Mouse (Mus musculus) G1E-ER4 (cell line): ENCODE results near the gene Ncor2. TPM values are rescaled to one million over a fixed set of nuclear protein-coding genes. Genes with fewer than 3 reads are reported as not detected.

Experiments
- GATA1 ChIP-seq: IDR thresholded peaks from one replicate; pipeline ENCODE4 v1.8.0; 2012; ENCODE audit warnings: low read length, inconsistent platforms
- polyA plus RNA-seq: library from polyadenylated mRNA; stranded (reverse); fragments of >175 nt; gene quantifications from 2 replicates; pipeline ENCODE4 v1.2.3, GENCODE M21; 2012

Gene Ncor2
- polyA plus RNA-seq, 1 experiment, result not detected

DNA sequence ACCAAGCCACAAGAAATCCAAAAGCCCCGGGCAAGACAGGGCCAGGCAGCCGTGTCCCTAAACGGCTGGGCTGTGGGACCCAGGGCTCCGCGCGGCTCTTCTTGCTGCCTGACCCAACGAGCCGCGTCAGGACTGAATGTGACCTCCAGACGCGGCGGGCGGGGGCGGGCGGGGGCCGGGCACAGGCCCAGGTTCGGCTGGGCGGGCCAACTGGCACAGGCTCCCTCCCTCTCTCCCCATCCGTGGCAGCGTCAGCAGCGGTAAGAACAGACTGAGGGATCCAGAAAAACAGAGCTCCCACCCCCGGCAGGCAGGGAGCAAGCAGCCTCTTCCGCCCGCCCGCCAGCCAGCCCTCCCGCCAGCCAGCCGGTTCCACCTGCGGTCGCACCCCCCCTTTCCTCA, 120.8 kb downstream of the Ncor2 start:
- TF ChIP-seq GATA1, result no peak

DNA sequence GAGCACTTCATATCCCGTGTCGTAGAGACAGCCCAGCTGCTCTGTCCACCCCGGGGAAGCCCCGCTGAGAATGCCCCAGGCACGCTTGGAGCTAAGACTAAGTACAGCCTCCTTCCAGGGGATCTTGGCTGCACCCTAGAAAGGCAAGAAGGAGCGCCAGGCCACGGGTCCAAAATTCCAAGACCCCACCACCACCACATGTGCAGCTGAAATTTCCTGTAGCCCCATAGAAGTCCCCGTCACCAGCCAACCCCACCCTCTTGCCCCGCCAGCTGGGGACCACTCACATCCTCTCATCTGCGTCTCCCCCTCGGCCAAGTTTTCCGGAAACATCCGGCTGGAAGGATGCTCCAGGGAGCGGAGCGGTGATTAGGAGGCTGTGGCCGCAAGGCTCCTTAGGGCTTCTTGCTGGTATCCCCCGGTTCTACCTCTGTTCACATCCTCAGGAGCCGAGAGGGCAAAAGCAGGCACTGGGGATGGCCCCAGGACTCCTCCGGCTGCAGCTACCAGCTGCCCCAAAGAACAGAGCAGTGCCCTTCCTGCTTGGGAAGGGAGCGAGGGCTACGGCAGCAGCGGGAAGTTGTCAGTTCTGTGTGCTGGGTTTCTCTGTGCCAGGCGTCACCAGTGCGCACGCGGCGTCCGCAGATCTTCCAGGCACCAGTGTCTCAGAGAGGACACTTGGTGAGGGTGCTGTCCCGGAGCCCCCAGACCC, 121.3 kb downstream of the Ncor2 start:
- TF ChIP-seq GATA1, result no peak

DNA sequence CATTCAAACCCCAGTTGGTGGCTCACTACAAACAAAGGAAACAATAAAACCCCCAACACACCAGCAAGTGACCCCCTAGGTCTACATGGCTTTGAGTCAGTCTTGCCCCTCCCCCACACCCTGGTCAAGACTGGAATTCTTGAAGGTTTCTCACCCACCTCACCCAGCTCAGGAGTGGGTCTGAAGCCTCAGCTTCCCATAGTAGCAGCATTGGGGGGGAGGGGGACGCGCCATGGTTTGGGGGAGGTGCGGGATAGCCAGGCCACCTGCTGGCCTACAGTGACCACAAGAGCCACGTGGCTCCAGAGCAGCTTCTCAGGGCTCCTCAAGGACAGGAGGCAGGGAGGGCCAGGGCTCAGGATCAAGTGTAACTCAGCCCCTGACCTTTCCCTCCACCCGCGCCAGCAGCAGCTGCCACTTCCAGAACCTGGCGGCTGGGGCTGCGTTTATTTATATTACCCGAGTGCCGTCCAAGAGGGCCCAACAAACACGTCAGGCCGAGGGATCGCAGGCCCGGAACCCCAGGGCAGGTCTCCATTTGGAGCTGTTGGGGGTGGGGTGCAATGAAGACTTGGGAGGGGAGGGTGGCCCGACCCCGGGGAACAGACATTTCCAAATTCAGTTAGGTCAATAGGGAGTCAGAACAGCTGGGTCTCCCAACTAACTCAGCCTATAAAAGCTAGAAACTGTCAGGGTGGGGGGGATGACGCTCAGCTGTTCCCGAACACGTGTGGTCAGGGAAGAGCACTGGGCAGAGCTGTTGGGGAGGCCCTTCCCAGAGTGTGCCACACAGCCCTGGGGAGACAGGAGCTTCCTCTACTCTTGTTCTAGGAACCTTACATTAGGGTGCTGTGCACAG, 122.1 kb downstream of the Ncor2 start:
- no peak for TF ChIP-seq GATA1

DNA sequence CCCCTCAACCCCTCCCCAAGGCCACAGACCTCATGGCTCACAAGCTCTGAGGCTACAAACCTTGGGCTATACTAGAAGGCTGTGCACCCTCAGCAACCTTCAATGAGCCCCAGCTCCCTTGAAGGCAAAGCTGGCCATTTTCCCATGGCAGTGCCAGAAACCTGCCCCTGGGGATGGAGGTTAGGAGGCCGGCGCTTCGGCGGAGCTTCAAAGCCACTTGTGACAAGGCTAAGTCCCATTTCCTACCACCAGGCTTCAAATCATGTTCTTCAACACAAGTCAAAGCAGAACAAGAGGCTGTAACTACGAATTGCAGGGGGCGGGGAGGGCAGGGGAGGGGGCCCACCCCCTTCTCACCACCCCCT, 122.7 kb downstream of the Ncor2 start:
- no peak for TF ChIP-seq GATA1

DNA sequence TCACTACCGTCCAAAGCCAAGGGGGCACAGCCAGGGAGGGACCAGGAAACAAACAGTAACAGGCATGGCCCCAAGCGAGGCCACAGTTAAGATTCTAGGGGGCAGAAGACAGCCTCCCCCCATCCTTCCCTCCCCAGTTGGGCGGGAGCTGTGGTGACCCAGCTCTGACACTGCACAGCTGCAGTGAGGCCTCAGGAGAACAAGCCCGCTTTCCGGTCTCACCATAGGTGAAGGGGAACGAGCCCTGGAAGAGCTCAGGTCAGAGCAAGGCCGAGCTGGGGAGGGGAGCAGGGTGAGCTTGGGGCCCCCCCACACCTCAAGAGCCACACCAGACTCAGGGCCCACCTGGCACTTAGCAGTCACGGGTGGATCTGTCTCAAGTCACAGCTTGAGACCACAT, 123.1 kb downstream of the Ncor2 start:
- TF ChIP-seq GATA1, result no peak

DNA sequence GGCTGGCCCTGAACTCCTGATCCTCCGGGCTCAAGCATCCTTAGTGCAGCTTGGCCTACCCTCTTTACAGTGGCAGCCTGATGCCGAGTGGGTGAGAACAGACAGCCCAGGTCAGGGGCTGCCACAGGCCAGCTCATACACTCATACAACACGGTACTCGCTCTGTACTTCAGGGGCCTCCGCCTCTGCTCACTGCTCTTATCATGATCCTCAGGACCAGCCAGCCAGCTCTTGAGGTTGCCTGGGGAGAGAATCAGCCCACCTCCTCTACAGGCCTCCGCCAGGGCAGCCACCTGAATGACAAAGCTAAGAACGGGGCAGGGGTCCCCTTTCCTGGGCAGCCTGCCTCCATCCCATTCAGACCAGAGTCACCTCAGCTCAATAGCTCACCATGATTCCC, 125.4 kb downstream of the Ncor2 start:
- no peak for TF ChIP-seq GATA1

DNA sequence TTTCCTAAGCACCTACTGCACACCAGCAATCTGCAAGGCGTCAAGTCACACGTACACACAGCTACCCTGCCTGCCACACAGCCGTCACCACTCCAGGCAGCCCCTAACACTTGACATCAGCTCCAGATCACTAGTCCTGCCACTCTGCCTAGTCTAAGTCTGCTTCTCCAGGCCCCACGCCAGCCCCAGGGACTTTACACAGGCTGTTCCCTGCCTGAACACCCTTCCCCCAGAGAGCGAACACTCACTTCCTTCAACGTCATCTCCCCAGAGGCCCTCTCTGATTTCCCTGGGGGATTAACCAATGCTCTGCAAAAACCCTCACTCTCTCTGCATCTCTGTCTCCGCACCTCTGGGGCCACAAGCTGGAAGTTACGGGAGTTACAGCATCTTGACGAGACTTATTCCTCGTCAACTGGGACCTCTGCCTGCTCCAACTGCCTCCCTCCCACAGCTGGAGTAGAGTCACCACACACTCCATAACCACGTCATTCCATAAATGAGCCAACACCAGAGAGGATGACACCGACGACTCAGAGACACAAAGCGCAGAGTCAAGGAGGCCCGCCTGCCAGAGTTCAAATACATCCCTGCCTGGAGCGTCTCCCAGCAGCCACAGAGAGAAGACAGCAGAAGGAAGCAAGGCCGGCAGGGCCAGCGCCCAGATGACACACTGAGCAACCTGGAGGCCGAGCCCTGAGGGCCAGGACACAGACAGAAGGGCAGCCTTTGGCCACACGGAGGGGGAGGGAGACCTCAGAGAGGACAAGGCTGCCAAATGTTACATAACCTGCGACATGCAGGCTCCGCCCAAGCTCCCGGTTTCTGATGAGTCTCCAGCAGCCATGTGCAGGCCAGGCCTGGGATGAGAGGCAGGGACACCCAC, 126.2 kb downstream of the Ncor2 start:
- TF ChIP-seq GATA1, result no peak

DNA sequence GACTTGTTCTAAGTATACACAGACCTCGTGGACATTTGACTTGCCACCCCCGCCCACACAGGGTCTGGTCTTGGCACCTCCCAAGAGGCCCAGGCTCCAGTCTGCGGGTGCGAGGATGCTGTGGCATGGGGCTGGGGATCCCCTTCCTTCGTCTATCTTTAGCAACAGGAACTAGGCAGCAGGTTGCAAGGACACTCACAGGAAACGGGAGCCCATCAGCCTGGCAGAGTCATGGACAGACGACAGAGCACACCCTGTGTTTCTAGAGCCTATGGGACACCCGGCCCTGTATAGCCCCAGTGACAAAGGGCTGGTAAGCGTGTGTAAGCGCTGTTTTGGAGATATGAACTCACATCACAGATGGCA, 126.8 kb downstream of the Ncor2 start:
- no peak for TF ChIP-seq GATA1

DNA sequence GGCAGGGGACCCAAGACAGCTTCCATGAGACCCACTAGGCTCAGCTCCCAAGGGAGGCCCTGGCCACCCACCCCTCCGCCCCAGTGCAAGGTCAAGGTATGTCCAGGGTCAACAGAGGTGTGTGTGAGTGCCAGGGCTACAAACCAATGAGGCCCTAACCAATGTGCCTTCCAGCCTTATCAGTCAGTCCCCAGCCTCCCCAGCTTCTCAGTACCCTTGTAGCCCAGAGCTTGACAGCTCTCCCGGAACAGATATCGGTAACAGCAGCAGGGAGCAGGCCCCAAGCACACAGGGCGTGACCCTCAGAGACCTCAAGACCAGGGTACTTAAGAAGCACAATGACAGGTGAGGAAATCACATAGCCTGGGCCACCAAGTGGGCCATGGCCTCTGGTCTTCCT, 129.5 kb downstream of the Ncor2 start:
- no peak for TF ChIP-seq GATA1

DNA sequence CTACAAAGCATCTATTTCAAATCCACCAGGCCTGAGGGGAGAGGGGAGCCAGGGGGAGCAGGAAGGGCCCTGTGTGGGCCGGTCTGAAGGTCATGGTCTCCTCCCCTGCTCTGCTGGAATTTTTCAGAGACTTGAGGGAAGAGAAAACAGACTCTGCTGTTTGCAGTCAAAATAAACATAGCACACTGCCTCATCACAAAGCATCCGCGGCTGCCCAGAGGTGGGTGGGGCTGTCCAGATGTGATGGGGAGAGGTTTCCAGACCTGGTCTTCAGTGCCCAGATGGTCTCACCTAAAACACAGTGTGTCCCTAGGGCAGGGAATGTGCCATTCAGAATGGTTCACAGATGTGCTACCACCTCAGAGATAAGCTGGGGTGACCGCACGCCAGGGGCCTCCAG, 132.6 kb downstream of the Ncor2 start:
- no peak for TF ChIP-seq GATA1

DNA sequence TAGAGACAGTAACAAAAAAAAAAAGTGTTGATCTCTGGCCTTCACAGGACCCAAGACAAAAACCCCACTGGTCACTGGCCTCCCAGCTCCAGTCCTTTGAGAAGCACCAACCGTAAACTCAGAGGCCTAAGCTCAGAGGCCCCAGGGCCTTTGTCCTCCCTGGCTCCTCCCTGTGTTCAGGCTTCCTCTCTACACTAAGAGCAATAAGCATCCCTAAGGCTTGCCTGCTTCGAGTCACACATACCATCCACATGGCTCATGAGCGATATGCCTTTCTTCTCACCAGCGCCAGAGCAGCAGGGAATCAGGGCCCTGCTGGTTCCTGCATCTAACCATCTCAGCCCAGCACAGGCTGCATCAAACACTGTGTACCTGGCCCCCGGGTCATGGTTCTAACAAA, 133.8 kb downstream of the Ncor2 start:
- TF ChIP-seq GATA1, result no peak

DNA sequence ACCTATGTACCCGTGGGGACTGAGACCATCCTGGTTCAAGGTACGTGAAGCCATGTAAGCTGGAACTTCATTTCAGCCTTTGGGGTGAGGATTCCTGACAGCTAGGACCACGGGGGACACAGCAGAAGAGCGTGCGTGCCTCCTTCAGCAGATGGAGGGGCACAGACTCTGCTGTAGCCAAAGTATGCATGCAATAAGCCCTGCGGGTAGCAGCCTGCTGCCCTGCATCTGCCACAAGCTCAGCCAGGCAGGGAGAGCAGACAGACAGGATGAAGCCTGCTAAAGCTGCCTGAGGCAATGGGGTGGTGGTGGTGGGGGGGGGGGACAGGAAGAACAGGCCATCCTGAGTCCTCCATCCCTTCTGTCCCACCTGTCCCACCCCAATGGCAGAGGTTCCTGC, 135.6 kb downstream of the Ncor2 start:
- no peak for TF ChIP-seq GATA1

DNA sequence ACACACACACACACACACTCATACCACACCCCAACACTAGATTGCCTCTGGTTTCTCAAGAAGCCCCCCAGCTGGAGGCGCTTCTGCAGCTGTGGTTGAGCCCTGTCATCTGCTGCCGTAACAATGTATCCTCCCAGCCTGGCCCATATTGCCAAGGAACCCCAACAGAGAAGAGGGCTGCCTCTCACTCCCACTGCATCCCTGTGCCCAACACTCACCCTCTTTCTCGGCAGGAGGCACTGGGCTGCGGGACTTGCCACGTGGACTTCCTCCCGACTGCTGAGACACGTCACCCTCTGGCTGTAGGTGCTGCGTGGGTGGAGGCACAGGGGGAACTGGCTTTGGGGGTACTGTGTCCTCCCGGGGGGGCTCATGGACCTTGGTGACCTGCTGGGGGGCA, 137.4 kb downstream of the Ncor2 start:
- TF ChIP-seq GATA1, result no peak

DNA sequence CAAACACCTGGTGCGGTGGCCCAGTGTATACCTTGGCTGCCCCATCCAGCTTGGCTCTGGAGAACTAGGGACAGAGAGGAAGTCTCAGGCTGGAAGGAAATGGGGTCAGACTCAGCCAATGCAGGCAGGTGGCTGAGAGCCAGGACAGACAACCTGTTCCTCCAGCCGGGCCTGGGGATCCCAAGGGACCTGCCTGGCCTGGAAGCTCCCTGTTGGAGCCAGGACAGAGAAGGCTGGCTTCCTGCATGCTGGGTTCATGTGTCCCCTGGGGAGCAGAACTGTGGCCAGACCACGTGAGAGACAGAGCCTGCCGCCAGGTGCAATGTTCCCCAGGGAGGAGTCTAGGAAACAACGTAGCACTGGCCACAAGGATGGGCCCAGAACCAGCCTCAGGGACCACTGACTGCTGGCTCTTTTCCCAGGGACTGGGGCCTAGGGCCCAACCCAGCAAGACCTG, 138.9 kb downstream of the Ncor2 start:
- no peak for TF ChIP-seq GATA1

DNA sequence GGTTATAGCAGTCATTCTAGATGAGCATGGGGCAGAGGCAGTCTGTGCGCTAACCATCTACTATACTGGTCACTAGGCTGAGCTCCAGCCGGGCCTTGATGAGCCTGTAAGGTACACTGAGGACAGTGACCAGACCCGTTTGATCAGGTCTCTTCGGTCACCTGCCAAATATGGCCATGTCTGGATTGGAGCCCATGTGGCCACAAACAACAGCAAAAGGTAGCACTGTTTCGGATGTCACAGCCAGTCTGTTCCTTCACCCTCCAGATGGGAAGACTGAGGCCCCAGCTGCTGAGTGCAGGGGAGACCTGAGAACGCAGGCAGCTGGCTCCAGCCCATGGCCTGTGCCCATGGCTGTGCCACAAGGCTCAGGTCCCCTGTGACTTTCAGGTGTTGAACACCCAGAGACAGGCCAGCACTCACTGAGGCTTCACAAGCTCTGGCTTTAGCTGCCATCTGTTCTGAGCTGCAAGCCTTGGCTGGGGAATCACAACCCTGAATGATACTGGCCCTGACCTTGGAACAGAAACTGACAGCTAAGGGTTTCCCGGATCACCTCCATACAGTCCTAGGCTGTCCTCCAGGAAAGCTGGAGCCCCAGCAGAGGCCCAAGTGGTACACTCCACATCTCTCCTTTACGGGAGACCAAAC, 139.5 kb downstream of the Ncor2 start:
- no peak for TF ChIP-seq GATA1
